Mouse (Mus musculus): Measurements from ENCODE around the gene Soat1.
A peak's percentile ranks its signal among the peaks of the same experiment; 100 is the strongest.
"Not testable (repeated sequence)": the region's sequence is repeated elsewhere in the genome, so short reads cannot be mapped to it uniquely, and the experiment has no call there.

Soat1 gene

DNA sequence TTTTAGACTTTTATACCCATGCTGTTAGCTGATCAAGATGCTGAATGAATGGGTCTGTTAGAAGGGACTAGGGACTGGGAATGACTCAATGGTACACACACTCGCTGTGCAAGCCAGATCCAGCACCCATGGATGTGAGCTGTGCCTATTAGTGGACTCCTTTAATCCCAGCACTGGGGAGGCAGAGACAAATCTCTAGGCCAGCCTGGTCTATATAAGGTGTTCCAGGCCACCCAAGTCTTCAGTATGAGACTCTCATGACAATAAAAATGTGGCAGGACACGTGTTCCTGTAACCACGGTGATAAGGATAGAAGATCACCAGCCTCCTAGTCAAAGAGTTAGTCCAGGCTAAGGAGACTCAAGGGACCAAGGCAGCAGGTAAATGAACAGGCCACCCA lies 50.1 kb downstream of the Soat1 start:
- no peak for DNase-seq (ENCODE audit: low spot score)

DNA sequence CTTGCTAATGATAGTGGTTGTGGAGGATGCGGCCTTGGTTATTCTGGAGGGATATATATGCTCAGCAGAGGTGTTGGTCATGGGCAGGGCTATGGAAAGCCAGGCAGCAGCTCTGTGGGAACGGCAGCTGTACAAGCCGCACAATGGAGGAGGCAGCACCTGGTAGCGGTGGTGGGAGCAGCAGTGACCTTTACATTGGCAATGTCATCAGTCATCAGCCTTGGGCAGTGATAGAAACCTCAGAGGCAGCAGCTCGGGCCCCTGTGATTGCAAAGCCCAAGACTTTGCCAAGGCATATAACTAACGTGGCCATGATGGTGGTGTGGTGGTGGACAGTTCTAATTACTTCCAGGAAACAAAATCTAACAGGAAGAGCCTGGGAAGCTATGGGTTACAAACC lies 50.6 kb downstream of the Soat1 start:
- no peak for DNase-seq (ENCODE audit: low spot score)

DNA sequence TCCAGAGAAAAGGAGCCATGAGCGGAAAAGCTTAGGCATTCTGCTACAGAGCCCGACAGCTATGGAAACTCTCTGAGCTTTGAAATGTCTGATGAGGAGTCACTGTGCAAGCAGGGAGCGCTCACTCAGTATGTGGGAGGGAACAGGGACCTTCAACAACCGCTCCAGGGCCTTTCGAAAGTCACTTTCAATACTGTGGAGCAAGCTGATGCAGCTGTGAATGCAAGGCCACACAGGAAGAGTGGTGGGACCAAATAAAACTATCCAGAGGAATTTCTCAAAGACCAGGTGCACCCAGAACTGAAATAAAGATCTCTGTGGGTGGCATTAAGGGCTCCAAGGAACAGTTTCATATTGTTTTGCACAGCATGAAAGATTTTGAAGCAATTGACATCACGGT lies 51.3 kb downstream of the Soat1 start:
- no peak for DNase-seq (ENCODE audit: low spot score)

DNA sequence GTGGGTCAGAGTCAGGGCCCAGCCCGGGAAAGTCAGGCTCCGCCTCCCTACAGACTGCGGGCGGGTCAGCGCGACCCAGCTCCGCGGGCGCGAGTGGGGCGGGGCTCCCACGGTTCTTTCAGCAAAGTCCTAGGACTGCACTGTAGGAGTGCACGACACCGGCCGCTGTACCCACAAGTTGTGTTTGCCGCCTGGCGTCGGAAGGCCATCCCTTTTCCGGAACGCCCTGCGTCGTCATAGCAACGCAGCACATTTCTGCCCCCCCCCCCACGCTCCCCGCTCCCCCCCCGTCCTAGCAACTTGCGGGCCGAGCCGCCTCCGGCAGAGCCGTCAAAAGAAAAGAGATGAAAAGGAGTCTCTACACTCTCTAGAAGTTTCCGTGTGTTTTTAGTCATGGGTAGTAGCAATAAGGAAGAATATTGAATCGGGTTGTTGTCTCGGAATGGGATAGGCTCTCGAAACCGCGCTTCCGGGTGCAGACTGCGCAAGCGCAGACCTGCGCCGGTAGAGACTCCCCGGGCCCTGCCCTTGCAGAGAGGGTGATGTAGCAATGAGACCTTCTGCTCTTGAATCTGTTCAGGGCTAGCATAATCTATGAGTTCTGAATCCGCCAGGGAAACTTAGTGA lies 53.3 kb downstream of the Soat1 start, which contains the start of gene Axdnd1:
Gene Axdnd1, minus strand, starts transcription at position 489 of the 627 bp plus-strand sequence.
- DNase-seq (ENCODE audit: low spot score), result peak; percentile 81

DNA sequence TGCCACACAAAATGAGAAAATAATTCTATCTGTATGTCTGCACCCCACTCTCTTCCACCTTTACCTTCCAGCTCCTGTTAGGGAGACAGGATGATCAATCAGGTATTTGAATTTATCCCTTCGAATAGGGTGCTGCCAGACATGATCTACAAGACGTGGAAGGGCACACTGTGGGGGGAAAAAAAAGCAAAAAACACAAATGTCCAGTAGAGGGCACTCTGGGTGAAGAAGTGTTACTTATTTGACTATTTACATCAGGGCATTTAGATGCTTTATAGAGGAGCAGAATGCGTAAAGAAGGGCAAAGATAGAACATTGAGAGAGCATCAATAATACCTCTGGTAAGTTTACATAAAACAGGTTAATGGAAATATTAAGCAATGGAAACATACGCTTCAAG lies 56.0 kb downstream of the Soat1 start:
- DNase-seq (ENCODE audit: low spot score), result peak; percentile 25

DNA sequence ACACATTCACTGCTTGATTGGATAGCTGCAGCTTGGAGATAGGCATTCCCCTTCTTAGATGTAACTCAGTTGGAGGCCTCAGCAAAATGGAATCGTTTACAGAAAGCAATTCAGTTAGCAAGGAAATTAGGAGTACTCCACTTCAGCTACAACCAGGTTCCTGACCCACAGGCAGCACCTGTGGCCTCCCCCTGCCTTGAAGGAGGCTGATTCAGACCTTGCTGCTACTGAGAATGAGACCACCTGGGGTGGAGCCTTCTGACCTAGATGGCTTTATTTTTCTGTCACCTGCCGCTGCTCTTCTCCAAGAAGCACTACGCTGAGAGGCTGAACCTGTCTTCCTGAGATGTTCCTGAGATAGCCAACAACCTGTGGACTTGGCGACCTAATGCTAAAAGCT lies 65.6 kb downstream of the Soat1 start:
- no peak for DNase-seq (ENCODE audit: low spot score)

DNA sequence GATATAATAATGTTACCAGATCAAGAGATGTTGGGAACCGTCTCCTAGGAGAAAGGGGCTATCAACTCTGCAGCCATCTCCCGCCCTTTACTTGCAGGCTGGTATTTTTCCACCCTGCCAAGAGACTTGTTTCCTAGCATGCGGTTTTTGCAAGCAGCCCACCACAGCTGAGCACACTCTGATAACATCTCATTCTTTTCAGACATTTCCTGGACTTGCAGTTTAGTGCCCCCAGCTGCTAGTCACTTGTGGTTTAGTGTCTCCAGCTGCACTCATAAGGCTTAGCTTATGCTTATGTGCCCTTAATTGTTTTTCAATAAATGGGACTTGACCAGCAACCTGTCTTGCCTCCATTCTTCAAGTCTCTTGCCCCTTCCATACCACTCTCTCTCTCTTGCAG lies 66.1 kb downstream of the Soat1 start:
- DNase-seq (ENCODE audit: low spot score), result no peak

DNA sequence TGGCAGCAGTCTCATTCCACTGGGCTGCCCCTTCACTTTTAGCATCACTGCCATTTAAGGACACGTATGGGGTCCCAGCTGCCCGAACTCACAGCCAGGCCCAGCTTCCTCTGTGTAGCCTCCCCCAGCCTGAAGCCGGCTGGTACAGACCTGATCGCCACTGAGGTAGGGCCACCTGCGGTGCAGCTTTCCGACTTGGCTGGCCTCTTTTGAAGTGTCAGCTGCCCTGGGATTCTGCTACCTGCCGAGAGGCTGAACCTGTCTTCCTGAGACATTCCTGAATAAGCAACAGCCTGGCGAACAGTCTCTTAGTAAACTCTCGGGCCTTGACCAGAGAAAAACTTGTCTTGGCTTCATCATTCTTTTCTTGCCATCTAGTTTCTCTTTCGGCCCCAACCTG lies 70.9 kb downstream of the Soat1 start:
- DNase-seq (ENCODE audit: low spot score), result no peak

DNA sequence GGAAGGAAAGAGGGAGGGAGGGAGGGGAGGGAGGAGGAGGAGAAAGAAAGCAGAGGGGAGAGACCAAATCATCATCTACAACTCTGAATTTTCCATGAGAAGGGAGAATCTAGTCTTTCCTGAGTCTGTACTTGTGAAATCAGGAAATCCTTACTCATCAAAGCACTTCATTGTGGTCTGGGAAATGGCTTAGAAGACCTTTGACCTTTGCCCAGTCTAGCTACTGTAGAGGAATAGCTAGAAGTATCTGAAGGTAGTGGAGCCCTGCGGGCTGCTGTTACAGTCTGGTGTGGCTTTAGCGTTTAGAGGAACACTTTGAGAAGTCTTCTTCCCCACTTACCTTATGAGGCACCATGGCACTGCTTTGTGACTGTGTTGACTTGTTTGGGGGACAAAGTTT lies 71.6 kb downstream of the Soat1 start:
- DNase-seq (ENCODE audit: low spot score), result no peak

DNA sequence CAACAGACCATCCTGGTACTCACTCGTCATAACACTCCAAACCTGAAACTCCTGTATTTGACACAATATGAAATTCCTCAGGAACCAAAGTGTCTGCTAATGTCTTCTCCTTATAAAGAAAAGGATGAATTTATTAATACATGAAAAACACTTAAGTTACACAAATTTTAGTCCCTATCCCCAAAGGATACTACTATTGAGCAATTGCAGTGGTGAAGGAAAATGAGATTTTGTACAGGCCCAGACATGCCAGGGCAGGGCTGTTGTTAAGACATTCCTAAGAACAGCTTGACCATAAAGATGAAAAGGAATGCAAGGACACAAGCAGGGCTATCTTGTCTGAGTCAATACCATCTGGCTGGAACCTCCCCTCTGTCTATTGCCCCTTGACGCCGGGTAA lies 74.0 kb downstream of the Soat1 start:
- not testable (repeated sequence) for DNase-seq (ENCODE audit: low spot score)

DNA sequence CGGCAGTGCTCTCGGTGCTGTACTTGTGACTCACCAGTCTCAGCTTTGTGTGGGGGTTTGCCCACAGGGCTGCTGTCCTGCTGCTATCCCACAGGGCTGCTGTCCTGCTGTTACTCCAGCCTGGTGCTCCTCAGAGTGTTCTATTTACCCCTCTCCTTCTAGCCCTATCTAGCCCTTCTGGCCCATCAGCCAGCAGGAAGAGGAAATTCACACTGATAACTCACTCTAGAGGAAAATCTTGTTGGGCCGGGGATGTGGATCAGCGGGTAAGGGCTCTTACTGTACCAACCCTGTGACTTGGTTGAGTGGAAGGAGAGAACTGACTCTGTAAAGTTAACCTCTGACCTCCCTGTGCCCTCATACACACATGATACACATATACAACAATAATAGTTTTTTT lies 81.0 kb downstream of the Soat1 start:
- DNase-seq (ENCODE audit: low spot score), result no peak

DNA sequence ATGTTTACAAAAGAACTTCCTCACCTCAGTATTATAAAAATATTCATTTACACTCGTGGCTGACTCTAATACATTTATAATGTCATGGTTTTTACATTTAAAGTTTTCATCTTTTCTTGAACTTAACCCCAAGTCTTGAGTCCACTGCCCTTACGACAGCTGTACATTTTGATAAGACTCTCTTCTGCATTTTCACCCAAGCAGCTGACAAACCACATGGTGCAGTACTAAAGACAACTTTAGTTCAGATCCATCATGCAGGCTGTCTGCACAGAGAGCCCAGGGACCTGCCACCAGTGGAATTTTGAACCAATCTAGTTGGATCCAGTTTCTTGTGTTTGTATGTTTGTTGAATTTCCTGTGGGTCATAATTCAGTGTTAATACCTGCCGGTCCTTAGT lies 87.3 kb downstream of the Soat1 start:
- no peak for DNase-seq (ENCODE audit: low spot score)

DNA sequence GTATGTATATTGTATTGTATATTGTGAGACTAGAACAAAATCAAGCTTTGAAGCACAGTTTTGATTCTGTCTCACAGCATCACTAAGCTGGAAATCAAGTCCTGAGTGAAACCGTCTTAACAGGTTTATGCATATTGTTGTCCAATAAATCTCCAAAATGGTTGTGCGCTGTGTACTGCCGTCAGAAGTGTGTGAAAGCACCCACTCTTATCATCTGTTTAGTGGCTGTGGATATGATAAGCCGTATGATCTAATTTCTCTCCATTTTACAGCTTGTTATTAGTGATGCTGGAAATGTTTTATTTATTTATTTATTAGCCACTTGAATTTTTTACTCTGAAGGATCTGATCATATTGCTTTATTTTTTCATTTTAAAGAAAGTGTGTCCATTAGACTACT lies 87.9 kb downstream of the Soat1 start:
- no peak for DNase-seq (ENCODE audit: low spot score)

DNA sequence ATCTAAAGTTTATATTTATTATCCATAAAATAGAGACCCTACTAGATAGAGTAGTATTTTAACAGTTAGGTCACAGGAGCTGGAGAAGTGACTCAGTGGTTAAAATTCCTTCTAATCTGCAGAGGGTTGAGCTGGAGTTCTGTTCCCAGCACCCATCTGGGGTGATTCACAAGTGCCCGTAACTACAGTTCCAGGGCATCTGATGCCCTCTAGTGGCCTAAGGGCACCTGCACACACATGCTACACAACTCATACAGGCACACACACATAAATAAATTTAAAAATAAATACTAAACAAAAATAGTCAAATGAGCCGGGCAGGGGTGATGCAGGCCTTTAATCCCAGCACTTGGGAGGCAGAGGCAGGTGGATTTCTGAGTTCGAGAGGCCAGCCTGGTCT lies 92.9 kb downstream of the Soat1 start:
- no peak for DNase-seq (ENCODE audit: low spot score)
